Mouse (Mus musculus) thymus, adult 2 months (tissue): ENCODE measurements around the gene AY358078.
"Not testable (repeated sequence)": the region's sequence is repeated elsewhere in the genome, so short reads cannot be mapped to it uniquely, and the experiment has no call there.

Source experiments
- CTCF ChIP-seq: fragments of 200-500 bp; IDR thresholded peaks from 2 replicates; pipeline ENCODE4 v1.5.1; 2012; ENCODE audit warnings: mild to moderate bottlenecking, control low read depth, low read length, moderate library complexity, borderline replicate concordance; ENCODE audit not compliant: control insufficient read depth, poor library complexity, insufficient read depth; ENCODE audit errors: extremely low read depth
- POLR2A ChIP-seq: fragments of 200-500 bp; IDR thresholded peaks from 2 replicates; pipeline ENCODE4 v1.6.1; 2012; ENCODE audit warnings: mild to moderate bottlenecking, low read length, control low read depth, moderate library complexity; ENCODE audit not compliant: control insufficient read depth, poor library complexity, insufficient read depth; ENCODE audit errors: extremely low read depth

- TF ChIP-seq CTCF, POLR2A: not testable (repeated sequence)
Measured at GRCm38 (mm10) chr14:51838480-51838879, 38.6 kb downstream of the AY358078 start.
